Mouse (Mus musculus) CH12.LX (cell line): ENCODE data around the gene Twist2. TPM values are rescaled to one million over a fixed set of nuclear protein-coding genes. Genes with fewer than 3 reads are reported as not detected.

Source experiments
- DNase-seq: peaks from one replicate; pipeline ENCODE4 v3.0.0-alpha.2; 2013; ENCODE audit errors: extremely low read depth
- H3K27ac ChIP-seq: 2 replicates; pipeline ENCODE4 v1.5.1; 2012; ENCODE audit warnings: low read depth, mild to moderate bottlenecking, control low read depth, moderate library complexity; ENCODE audit not compliant: insufficient read depth
- H3K27me3 ChIP-seq: replicated peaks from 2 replicates; pipeline ENCODE3; 2012; ENCODE audit warnings: inconsistent platforms
- H3K36me3 ChIP-seq, 2 experiments: replicated peaks in 1 of 2; 2 replicates each; pipeline versions ENCODE3 to v1.6.1; 2012; ENCODE audit warnings: inconsistent platforms in 1 of 2, low read length in 1 of 2, mild to moderate bottlenecking in 1 of 2, mixed read lengths in 1 of 2, moderate library complexity in 1 of 2; ENCODE audit not compliant: control insufficient read depth in 1 of 2, insufficient read depth in 1 of 2
- H3K4me1 ChIP-seq, 2 experiments: 2 replicates each; pipeline ENCODE4 v1.6.1; 2012; ENCODE audit warnings: inconsistent platforms in 1 of 2, moderate library complexity in 1 of 2; ENCODE audit not compliant: insufficient read depth in 2 of 2, control insufficient read depth in 1 of 2
- H3K4me2 ChIP-seq: 2 replicates; pipeline ENCODE4 v1.6.1; 2012; ENCODE audit warnings: low read depth, mild to moderate bottlenecking, control low read depth; ENCODE audit not compliant: poor library complexity, insufficient read depth, severe bottlenecking
- H3K4me3 ChIP-seq, 3 experiments: fragments of 150-350 bp in 1 of 3; sonication (generic) in 1 of 3; replicated peaks in 1 of 3; 2 replicates each; pipeline versions ENCODE3 to v1.5.1; 2011 to 2012; ENCODE audit warnings: low read depth in 2 of 3, low read length in 2 of 3, mild to moderate bottlenecking in 2 of 3, moderate library complexity in 2 of 3, control low read depth in 1 of 3, improper control_type of control experiment in 1 of 3, inconsistent platforms in 1 of 3, mixed read lengths in 1 of 3; ENCODE audit not compliant: poor library complexity in 1 of 3
- H3K79me2 ChIP-seq: replicated peaks from 2 replicates; pipeline ENCODE4 v1.6.1; 2012; ENCODE audit warnings: mild to moderate bottlenecking, moderate library complexity; ENCODE audit not compliant: control insufficient read depth, poor library complexity, insufficient read depth, severe bottlenecking; ENCODE audit errors: extremely low read depth
- H3K9ac ChIP-seq: 2 replicates; pipeline ENCODE4 v1.6.1; 2012; ENCODE audit warnings: low read depth, mild to moderate bottlenecking, control low read depth, moderate library complexity; ENCODE audit not compliant: insufficient read depth
- H3K9me3 ChIP-seq: replicated peaks from 2 replicates; pipeline ENCODE3; 2012; ENCODE audit warnings: low read length, inconsistent platforms, mixed read lengths
- CHD2 ChIP-seq: IDR thresholded peaks from 2 replicates; pipeline ENCODE4 v1.6.1; 2011; ENCODE audit warnings: low read length, improper control_type of control experiment
- CTCF ChIP-seq, 2 experiments: IDR thresholded peaks in 1 of 2; conservative IDR thresholded peaks in 1 of 2; 2 replicates each; pipeline ENCODE4 v1.5.1; 2011 to 2012; ENCODE audit warnings: low read depth in 2 of 2, low read length in 2 of 2, improper control_type of control experiment in 1 of 2, inconsistent platforms in 1 of 2, mild to moderate bottlenecking in 1 of 2, moderate library complexity in 1 of 2
- E2F4 ChIP-seq: IDR thresholded peaks from 2 replicates; pipeline ENCODE4 v1.6.1; 2011; ENCODE audit warnings: low read depth, low read length, improper control_type of control experiment; ENCODE audit not compliant: insufficient replicate concordance
- JUN ChIP-seq: IDR thresholded peaks from 2 replicates; pipeline ENCODE4 v1.6.1; 2011; ENCODE audit warnings: low read depth, mild to moderate bottlenecking, low read length, improper control_type of control experiment, moderate library complexity; ENCODE audit not compliant: insufficient read depth
- JUND ChIP-seq: conservative IDR thresholded peaks from 2 replicates; pipeline ENCODE4 v1.6.1; 2011; ENCODE audit warnings: low read depth, low read length, improper control_type of control experiment
- KAT2A ChIP-seq: IDR thresholded peaks from 2 replicates; pipeline ENCODE4 v1.6.1; 2012; ENCODE audit warnings: low read length, improper control_type of control experiment, inconsistent platforms; ENCODE audit not compliant: insufficient replicate concordance
- MAFK ChIP-seq: IDR thresholded peaks from 2 replicates; pipeline ENCODE4 v1.6.1; 2011; ENCODE audit warnings: low read length, improper control_type of control experiment; ENCODE audit not compliant: insufficient replicate concordance
- MAZ ChIP-seq: IDR thresholded peaks from 2 replicates; pipeline ENCODE4 v1.6.1; 2012; ENCODE audit warnings: low read depth, mild to moderate bottlenecking, inconsistent platforms, low read length, improper control_type of control experiment, moderate library complexity
- MEF2A ChIP-seq: IDR thresholded peaks from 2 replicates; pipeline ENCODE4 v1.6.1; 2014; ENCODE audit warnings: low read depth, mild to moderate bottlenecking, inconsistent platforms, low read length, improper control_type of control experiment, borderline replicate concordance
- MXI1 ChIP-seq: IDR thresholded peaks from 2 replicates; pipeline ENCODE4 v1.6.1; 2011; ENCODE audit warnings: mild to moderate bottlenecking, low read depth, low read length, improper control_type of control experiment
- MYC ChIP-seq: IDR thresholded peaks from 2 replicates; pipeline ENCODE4 v1.6.1; 2011; ENCODE audit warnings: low read depth, mild to moderate bottlenecking, improper control_type of control experiment, low read length
- POLR2A ChIP-seq: IDR thresholded peaks from 2 replicates; pipeline ENCODE4 v1.6.1; 2011; ENCODE audit warnings: low read depth, mild to moderate bottlenecking, improper control_type of control experiment, low read length
- TBP ChIP-seq: conservative IDR thresholded peaks from 2 replicates; pipeline ENCODE4 v1.6.1; 2011; ENCODE audit warnings: low read depth, low read length, improper control_type of control experiment
- USF1 ChIP-seq: IDR thresholded peaks from 2 replicates; pipeline ENCODE4 v1.6.1; 2014; ENCODE audit warnings: low read depth, mild to moderate bottlenecking, inconsistent platforms, low read length, improper control_type of control experiment
- USF2 ChIP-seq: conservative IDR thresholded peaks from 2 replicates; pipeline ENCODE4 v1.6.1; 2011; ENCODE audit warnings: low read depth, low read length, improper control_type of control experiment
- ZC3H11A ChIP-seq: IDR thresholded peaks from 2 replicates; pipeline ENCODE4 v1.6.1; 2012; ENCODE audit warnings: low read depth, mild to moderate bottlenecking, inconsistent platforms, low read length, improper control_type of control experiment
- ZMIZ1 ChIP-seq: IDR thresholded peaks from 2 replicates; pipeline ENCODE4 v1.6.1; 2012; ENCODE audit warnings: low read depth, mild to moderate bottlenecking, inconsistent platforms, low read length, improper control_type of control experiment
- ZNF384 ChIP-seq: IDR thresholded peaks from 2 replicates; pipeline ENCODE4 v1.6.1; 2012; ENCODE audit warnings: low read depth, low read length, improper control_type of control experiment, inconsistent platforms
- dilution Hi-C: fragments of 300-500 bp; cut with MboI; formaldehyde crosslinking; loops from 2 replicates; pipeline ENCODE4 v1.14.3; 2020; ENCODE audit warnings: low sequenced_read_pairs; ENCODE audit not compliant: extremely low pct_unique_long_range_greater_than_20kb, extremely low pct_ligation_motif_present
- in situ Hi-C: fragments of 300-500 bp; cut with MboI; formaldehyde crosslinking; loops from 3 replicates; pipeline ENCODE4 v1.14.3; 2019; ENCODE audit warnings: low sequenced_read_pairs, low pct_ligation_motif_present, low pct_unique_long_range_greater_than_20kb, mixed read lengths
- polyA plus RNA-seq: library from polyadenylated mRNA; unstranded; fragments of >175 nt; gene quantifications from 2 replicates; pipeline ENCODE4 v1.2.1, GENCODE M21; 2012; ENCODE audit warnings: low read depth; ENCODE audit not compliant: insufficient read length
- total RNA-seq, 2 experiments: library from RNA; depleted of rRNA; stranded (reverse); fragments of 300-350 nt in 1 of 2; fragments of >200 nt in 1 of 2; gene quantifications; 2 replicates each; pipeline ENCODE4 v1.2.3; 2012 to 2014

The Twist2 gene
- total and polyA plus RNA-seq, 3 experiments: not detected

- peaks cover 9% of the 10 kb centered on the region for H3K9me3 ChIP-seq
- H3K27me3 ChIP-seq: peaks cover 40% of the 10 kb centered on the region
- no peaks in the 10 kb centered on the region for H3K79me2 ChIP-seq
- no peaks in the 10 kb centered on the region for H3K36me3 ChIP-seq
- no peak for DNase-seq
- no peak overlapping the region for H3K27ac ChIP-seq
- dilution Hi-C loops: no loop called here
- H3K9ac ChIP-seq: no peak overlapping the region
- TF ChIP-seq ZC3H11A (no peak), KAT2A (no peak), ZNF384 (no peak), MEF2A (no peak)
- in situ Hi-C loops: no loop called here
- peaks cover 4 to 16% of the 10 kb centered on the region in 2 experiments; a peak in 3 of 4 replicates for H3K4me1 ChIP-seq
- H3K4me3 ChIP-seq: no peak overlapping the region
- H3K4me2 ChIP-seq: no peak overlapping the region
Measured at GRCm38 (mm10) chr1:91800348-91800747, 913 bp upstream of the Twist2 start.

- H3K27me3 ChIP-seq: peaks cover 45% of the 10 kb centered on the region
- no peaks in the 10 kb centered on the region for H3K36me3 ChIP-seq
- H3K4me2 ChIP-seq: no peak overlapping the region
- no peak overlapping the region for H3K4me3 ChIP-seq
- no peak overlapping the region for H3K9ac ChIP-seq
- TF ChIP-seq USF2: no peak
- TF ChIP-seq USF1: no peak
- no peak for TF ChIP-seq TBP
- no peak for TF ChIP-seq JUND
- TF ChIP-seq MYC: no peak
- no peak for TF ChIP-seq POLR2A
- no peak for TF ChIP-seq MXI1
- no peak for TF ChIP-seq JUN
- TF ChIP-seq ZMIZ1: no peak
- TF ChIP-seq CTCF (conservative IDR thresholded peaks at IDR 0.05 in 1 of 2, IDR thresholded peaks at IDR 0.05 in 1 of 2; ENCODE audit: low read depth in 2 of 2, low read length in 2 of 2): no peak
- no peak for TF ChIP-seq MAZ
- TF ChIP-seq E2F4: no peak
- no peak for TF ChIP-seq CHD2
- TF ChIP-seq ZNF384: no peak
- no peak for TF ChIP-seq MAFK
- no peaks in the 10 kb centered on the region for H3K79me2 ChIP-seq
- H3K27ac ChIP-seq: no peak overlapping the region
- peaks cover 4 to 16% of the 10 kb centered on the region in 2 experiments; a peak in 3 of 4 replicates for H3K4me1 ChIP-seq
- in situ Hi-C loops: no loop called here
- dilution Hi-C loops: no loop called here
- DNase-seq: no peak
- peaks cover 9% of the 10 kb centered on the region for H3K9me3 ChIP-seq
Measured at GRCm38 (mm10) chr1:91801844-91802366, 644 bp downstream of the Twist2 start.
